Mouse (Mus musculus) olfactory bulb, adult 2 months (tissue): ENCODE data around the gene Atl1.

Experiments
- CTCF ChIP-seq: fragments of 200-500 bp; IDR thresholded peaks from 2 replicates; pipeline ENCODE4 v1.5.1; 2012; ENCODE audit warnings: low read depth, mild to moderate bottlenecking, low read length, moderate library complexity; ENCODE audit not compliant: insufficient read depth
- POLR2A ChIP-seq: fragments of 200-500 bp; IDR thresholded peaks from 2 replicates; pipeline ENCODE4 v1.6.1; 2012; ENCODE audit warnings: mild to moderate bottlenecking, low read depth, low read length, moderate library complexity; ENCODE audit not compliant: insufficient read depth

- TF ChIP-seq CTCF (no peak), POLR2A (no peak)
Measured at GRCm38 (mm10) chr12:70010356-70010755, 117.9 kb downstream of the Atl1 start.
